Mouse (Mus musculus): Measurements from ENCODE around the gene Wnt4. TPM values are rescaled to one million over a fixed set of nuclear protein-coding genes. Genes with fewer than 3 reads are reported as not detected.
A peak's percentile ranks its signal among the peaks of the same experiment; 100 is the strongest.

Wnt4 gene
- polyA plus RNA-seq, 1 experiment from 2014 or later, result 0.78 TPM

DNA sequence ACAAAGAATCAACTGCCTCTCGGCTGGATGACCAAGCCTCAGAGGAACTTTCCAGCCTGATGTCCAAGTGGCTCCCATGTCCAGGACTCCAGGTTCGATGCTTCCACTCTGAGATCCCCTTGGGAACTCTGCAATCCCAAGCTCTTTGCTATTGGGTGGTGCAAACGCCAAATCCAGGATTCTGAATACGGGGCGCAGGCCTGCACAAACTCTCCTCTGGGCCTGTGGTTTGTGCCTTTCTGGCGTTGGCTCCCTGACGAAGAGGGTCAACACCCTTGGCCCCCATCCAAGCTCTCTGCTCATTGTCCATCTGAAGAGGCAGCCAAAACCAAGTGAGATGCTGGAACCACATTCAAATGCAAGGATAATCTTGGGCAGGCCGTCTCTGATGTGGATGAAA lies 21.1 kb downstream of the Wnt4 start:
- H3K4me3 ChIP-seq, result no peak overlapping the region

DNA sequence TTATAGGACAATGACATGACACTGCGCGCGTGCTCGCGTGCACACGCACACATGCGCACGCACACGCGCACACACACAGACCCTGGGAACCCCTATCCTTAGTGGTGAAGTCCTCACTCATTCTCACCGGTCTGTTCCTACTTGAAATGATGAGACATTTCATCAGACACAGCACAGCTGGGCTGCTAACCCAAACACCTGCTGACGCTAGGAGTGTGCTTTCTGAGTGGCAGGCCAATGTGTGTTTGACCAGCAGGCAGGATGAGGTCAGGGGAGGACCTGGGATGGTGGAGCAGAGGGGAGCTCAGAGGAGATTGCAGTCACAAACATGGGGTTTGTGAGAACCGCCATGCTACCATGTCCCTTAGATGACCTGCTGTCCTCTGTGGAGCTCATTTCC lies 22.9 kb downstream of the Wnt4 start:
- H3K36me3 ChIP-seq, result no peaks in the 10 kb centered on the region
- H3K4me2 ChIP-seq (replicated peaks), result no peak overlapping the region
- no peak overlapping the region for H3K9ac ChIP-seq (replicated peaks)
- H3K9me3 ChIP-seq, result no peaks in the 10 kb centered on the region
- no peak for ATAC-seq (replicated peaks)
- H3K4me3 ChIP-seq, result no peak overlapping the region
- H3K27me3 ChIP-seq, result no peaks in the 10 kb centered on the region
- WGBS, result 93% methylated on average over 13 of the region's 13 CpGs
- peaks cover 15% of the 10 kb centered on the region for H3K4me1 ChIP-seq
- H3K27ac ChIP-seq (replicated peaks), result no peak overlapping the region

More for the DNA sequence above, 21.1 kb downstream of the Wnt4 start:
- Histone ChIP-seq H3K36me3 (no peaks in the 10 kb centered on the region), H3K4me2 (replicated peaks) (no peak overlapping the region), H3K27me3 (no peaks in the 10 kb centered on the region), H3K27ac (replicated peaks) (no peak overlapping the region), H3K4me1 (peaks cover 15% of the 10 kb centered on the region), H3K9me3 (no peaks in the 10 kb centered on the region), H3K9ac (replicated peaks) (no peak overlapping the region)
- no peak for ATAC-seq (replicated peaks)
- 78% methylated on average over 8 of the region's 8 CpGs for WGBS

DNA sequence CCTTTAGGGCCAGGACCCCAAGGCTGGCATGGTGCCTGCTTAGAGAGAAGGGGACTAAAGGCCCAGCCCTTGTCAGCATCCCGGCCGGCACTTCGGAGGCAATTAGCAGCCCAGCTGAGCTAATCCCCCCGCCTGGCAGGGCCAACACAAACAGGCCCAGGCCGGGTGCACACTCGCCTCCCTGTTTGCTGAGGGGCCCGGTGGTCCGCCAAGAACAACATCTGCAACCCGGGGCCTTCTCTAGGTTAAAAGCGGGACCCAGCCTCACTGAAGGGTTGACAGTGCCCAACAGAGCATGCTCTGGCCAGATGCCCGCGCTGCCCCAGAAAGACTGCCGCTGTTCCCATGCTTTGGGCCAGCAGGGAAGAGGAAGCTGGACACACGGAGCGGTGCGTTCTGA lies 24.3 kb downstream of the Wnt4 start:
- no peak overlapping the region for H3K9ac ChIP-seq (replicated peaks)
- H3K27me3 ChIP-seq, result no peaks in the 10 kb centered on the region
- no peak overlapping the region for H3K4me2 ChIP-seq (replicated peaks)
- no peak overlapping the region for H3K4me3 ChIP-seq
- H3K27ac ChIP-seq (replicated peaks), result peak overlapping the region; percentile 20; the same call in 1 of the 2 replicates
- peaks cover 15% of the 10 kb centered on the region for H3K4me1 ChIP-seq
- 25% methylated on average over 16 of the region's 16 CpGs for WGBS
- H3K9me3 ChIP-seq, result no peaks in the 10 kb centered on the region
- no peaks in the 10 kb centered on the region for H3K36me3 ChIP-seq
- ATAC-seq (replicated peaks), result peak; percentile 70

DNA sequence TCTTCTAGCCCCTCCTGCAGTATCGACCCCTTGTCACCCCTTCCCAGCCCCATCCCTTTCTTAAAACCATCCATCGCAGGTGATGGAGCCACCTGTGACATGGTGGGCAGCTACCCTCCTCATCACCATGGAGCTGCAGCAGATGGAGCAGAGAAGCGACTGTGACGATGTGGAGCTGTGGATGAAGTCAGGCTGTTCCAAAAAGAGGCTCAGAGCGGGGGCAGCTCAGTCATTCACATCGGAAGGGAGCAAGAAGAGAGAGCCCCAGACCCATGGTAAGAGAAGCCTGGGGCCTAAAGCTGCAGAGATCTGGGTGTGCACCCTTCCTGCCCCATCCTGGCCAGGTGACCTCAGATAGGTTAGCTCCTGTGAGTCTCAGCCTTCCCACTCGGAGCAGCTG lies 26.8 kb downstream of the Wnt4 start:
- ATAC-seq (replicated peaks), result no peak
- H3K4me3 ChIP-seq, result no peak overlapping the region
- 93% methylated on average over 7 of the region's 7 CpGs for WGBS

GRCm38 (mm10) chr4:137305066-137305465 lies 27.8 kb downstream of the Wnt4 start:
- no peaks in the 10 kb centered on the region for H3K27me3 ChIP-seq
- no peaks in the 10 kb centered on the region for H3K9me3 ChIP-seq
- H3K9ac ChIP-seq (replicated peaks), result no peak overlapping the region
- H3K36me3 ChIP-seq, result no peaks in the 10 kb centered on the region
- 92% methylated on average over 7 of the region's 7 CpGs for WGBS
- no peak overlapping the region for H3K27ac ChIP-seq (replicated peaks)
- no peak overlapping the region for H3K4me3 ChIP-seq
- no peak for ATAC-seq (replicated peaks)
- H3K4me2 ChIP-seq (replicated peaks), result no peak overlapping the region
- H3K4me1 ChIP-seq, result peaks cover 21% of the 10 kb centered on the region

More for the DNA sequence above, 26.8 kb downstream of the Wnt4 start:
- H3K9ac ChIP-seq (replicated peaks), result no peak overlapping the region
- H3K36me3 ChIP-seq, result no peaks in the 10 kb centered on the region
- no peaks in the 10 kb centered on the region for H3K9me3 ChIP-seq
- H3K4me2 ChIP-seq (replicated peaks), result no peak overlapping the region
- no peaks in the 10 kb centered on the region for H3K27me3 ChIP-seq
- H3K27ac ChIP-seq (replicated peaks), result no peak overlapping the region
- H3K4me1 ChIP-seq, result peaks cover 21% of the 10 kb centered on the region

DNA sequence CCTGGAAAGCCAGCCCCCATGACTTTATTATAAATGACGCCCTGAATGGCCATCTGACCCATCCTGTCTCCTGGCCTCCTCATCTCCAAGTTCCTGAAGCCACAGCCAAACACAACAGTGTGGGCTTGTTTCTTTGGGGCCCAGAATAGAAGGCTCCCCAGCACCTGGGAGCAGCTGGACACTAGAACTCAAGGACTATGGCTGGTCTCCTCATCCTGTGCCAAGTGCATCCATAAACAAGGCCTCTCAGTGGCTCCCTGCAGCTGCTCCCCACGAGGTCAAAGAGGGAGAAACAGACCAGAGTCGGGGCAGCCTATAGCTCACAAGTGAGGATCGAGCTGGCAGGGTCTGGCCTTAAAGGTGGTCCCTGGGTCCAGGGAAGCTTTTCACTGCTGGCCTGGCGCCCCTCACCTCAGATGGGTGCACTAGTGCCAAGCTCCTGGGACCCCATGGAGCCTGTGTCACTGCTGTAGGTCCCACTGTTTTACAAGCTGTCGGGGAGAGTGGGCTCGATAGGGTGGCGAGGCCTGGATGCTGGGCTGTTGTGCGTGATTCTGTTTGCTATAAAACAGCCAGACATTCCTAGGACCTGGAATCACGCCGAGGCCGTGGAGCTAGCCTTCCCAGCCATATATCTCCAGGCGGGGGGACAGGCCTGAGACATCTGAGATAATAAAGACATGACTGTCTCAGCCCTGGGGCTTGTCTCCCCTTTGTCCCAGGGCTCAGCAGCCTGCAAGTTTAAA lies 28.7 kb downstream of the Wnt4 start:
- H3K4me2 ChIP-seq (replicated peaks), result no peak overlapping the region
- no peaks in the 10 kb centered on the region for H3K9me3 ChIP-seq
- H3K27ac ChIP-seq (replicated peaks), result no peak overlapping the region
- H3K36me3 ChIP-seq, result no peaks in the 10 kb centered on the region
- WGBS, result 82% methylated on average over 13 of the region's 13 CpGs
- no peaks in the 10 kb centered on the region for H3K27me3 ChIP-seq
- H3K4me3 ChIP-seq, result no peak overlapping the region
- no peak for ATAC-seq (replicated peaks)
- H3K9ac ChIP-seq (replicated peaks), result no peak overlapping the region
- H3K4me1 ChIP-seq, result peaks cover 21% of the 10 kb centered on the region

DNA sequence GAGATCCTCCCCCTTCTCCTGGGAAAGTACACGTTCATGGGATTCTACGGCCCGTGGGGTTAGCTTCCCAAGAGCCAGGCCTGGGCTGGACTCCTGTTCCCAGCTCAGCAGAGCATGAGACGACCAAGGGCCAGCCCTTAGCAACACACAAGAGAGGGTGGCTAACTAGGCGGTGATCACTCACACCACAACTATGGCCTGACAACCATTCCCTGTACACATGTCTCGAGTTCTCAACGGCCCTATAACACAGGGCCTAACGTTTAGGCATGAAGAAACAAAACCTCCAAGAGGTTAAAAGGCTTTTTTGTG lies 29.2 kb downstream of the Wnt4 start:
- H3K9ac ChIP-seq (replicated peaks), result no peak overlapping the region
- no peaks in the 10 kb centered on the region for H3K36me3 ChIP-seq
- WGBS, result 73% methylated on average over 8 of the region's 8 CpGs
- no peaks in the 10 kb centered on the region for H3K27me3 ChIP-seq
- H3K4me2 ChIP-seq (replicated peaks), result no peak overlapping the region
- no peak overlapping the region for H3K27ac ChIP-seq (replicated peaks)
- ATAC-seq (replicated peaks), result no peak
- peaks cover 17% of the 10 kb centered on the region for H3K4me1 ChIP-seq
- no peak overlapping the region for H3K4me3 ChIP-seq
- H3K9me3 ChIP-seq, result no peaks in the 10 kb centered on the region

GRCm38 (mm10) chr4:137306991-137307706 lies 29.9 kb downstream of the Wnt4 start:
- H3K9ac ChIP-seq (replicated peaks), result no peak overlapping the region
- H3K27ac ChIP-seq (replicated peaks), result no peak overlapping the region
- H3K36me3 ChIP-seq, result no peaks in the 10 kb centered on the region
- H3K4me3 ChIP-seq, result no peak overlapping the region
- no peaks in the 10 kb centered on the region for H3K27me3 ChIP-seq
- H3K9me3 ChIP-seq, result no peaks in the 10 kb centered on the region
- WGBS, result 72% methylated on average over 19 of the region's 19 CpGs
- H3K4me1 ChIP-seq, result peaks cover 11% of the 10 kb centered on the region
- no peak overlapping the region for H3K4me2 ChIP-seq (replicated peaks)
- no peak for ATAC-seq (replicated peaks)

- no peaks in the 10 kb centered on the region for H3K27me3 ChIP-seq
- peaks cover 6% of the 10 kb centered on the region; the same call in 1 of the 2 replicates for H3K4me1 ChIP-seq
- 50% methylated on average over 5 of the region's 5 CpGs for WGBS
- H3K4me3 ChIP-seq, result no peak overlapping the region
- H3K4me2 ChIP-seq (replicated peaks), result no peak overlapping the region
- H3K9me3 ChIP-seq, result no peaks in the 10 kb centered on the region
- H3K36me3 ChIP-seq, result no peaks in the 10 kb centered on the region
- no peak overlapping the region for H3K9ac ChIP-seq (replicated peaks)
- no peak for ATAC-seq (replicated peaks)
- no peak overlapping the region for H3K27ac ChIP-seq (replicated peaks)
Observed at GRCm38 (mm10) chr4:137308377-137308776, 31.1 kb downstream of the Wnt4 start.

GRCm38 (mm10) chr4:137313511-137313910 lies 36.2 kb downstream of the Wnt4 start:
- Histone ChIP-seq H3K4me1 (no peaks in the 10 kb centered on the region), H3K9me3 (no peaks in the 10 kb centered on the region), H3K27ac (replicated peaks) (no peak overlapping the region), H3K36me3 (peaks cover 3% of the 10 kb centered on the region; the same call in 1 of the 2 replicates), H3K9ac (replicated peaks) (no peak overlapping the region), H3K4me2 (replicated peaks) (no peak overlapping the region), H3K27me3 (no peaks in the 10 kb centered on the region), H3K4me3 (no peak overlapping the region)
- no peak for ATAC-seq (replicated peaks)
- WGBS, result 42% methylated on average over 2 of the region's 2 CpGs

DNA sequence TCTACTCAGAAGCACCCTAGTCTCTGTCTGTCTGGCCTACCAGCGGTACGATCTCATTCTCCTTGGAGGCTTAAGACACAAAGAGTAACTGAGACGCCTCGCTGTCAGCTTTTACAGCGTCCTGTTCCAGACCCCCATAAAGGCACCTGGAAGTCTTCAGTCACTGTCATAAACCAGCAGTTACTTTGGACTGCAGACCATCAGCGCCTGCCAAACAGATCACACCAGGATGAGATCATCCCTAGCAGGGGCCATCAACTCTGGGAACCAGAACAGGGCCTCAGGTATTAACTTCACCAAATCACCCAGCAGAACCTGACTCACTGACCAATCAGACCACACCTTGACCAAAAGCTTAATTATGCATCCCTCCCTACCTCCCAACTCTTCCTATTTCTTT lies 37.3 kb downstream of the Wnt4 start:
- ATAC-seq (replicated peaks), result no peak
- Histone ChIP-seq H3K27me3 (no peaks in the 10 kb centered on the region), H3K4me3 (no peak overlapping the region), H3K36me3 (peaks cover 12% of the 10 kb centered on the region), H3K9ac (replicated peaks) (no peak overlapping the region), H3K27ac (replicated peaks) (no peak overlapping the region), H3K4me1 (no peaks in the 10 kb centered on the region), H3K4me2 (replicated peaks) (no peak overlapping the region), H3K9me3 (no peaks in the 10 kb centered on the region)
- WGBS, result 82% methylated on average over 6 of the region's 6 CpGs

DNA sequence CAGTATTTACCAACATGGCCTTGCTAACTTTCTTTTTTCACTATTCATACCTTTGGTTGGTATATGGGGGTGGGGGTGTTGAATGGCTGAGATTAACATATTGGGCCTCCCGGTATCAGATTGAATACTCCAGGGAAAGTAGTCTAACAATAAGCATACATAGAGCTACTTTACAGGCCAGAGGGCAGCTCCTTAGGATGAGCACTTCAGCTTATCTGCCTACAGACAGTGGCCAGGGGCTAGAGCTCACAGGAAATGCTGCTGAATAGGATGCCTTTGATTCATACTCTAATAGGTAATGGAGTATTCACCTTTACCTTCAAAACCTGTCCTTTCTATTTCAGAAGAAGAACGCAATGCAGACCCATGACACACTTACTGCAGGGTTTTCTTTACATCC lies 37.8 kb downstream of the Wnt4 start:
- no peak overlapping the region for H3K27ac ChIP-seq (replicated peaks)
- H3K36me3 ChIP-seq, result peaks cover 16% of the 10 kb centered on the region
- no peak overlapping the region for H3K9ac ChIP-seq (replicated peaks)
- H3K4me2 ChIP-seq (replicated peaks), result no peak overlapping the region
- no peak overlapping the region for H3K4me3 ChIP-seq
- no peak for ATAC-seq (replicated peaks)
- H3K27me3 ChIP-seq, result no peaks in the 10 kb centered on the region
- 90% methylated on average over 2 of the region's 2 CpGs for WGBS
- no peaks in the 10 kb centered on the region for H3K4me1 ChIP-seq
- H3K9me3 ChIP-seq, result no peaks in the 10 kb centered on the region

All from forebrain, embryonic 15.5 days (tissue).